Mouse (Mus musculus) cerebellum, adult 2 months (tissue): ENCODE measurements around the gene Hist1h2bk. TPM values are rescaled to one million over a fixed set of nuclear protein-coding genes. Genes with fewer than 3 reads are reported as not detected.

ENCODE experiments used
- DNase-seq, 2 experiments: peaks; one replicate each; pipeline ENCODE4 v3.0.0; 2021
- H3K27ac ChIP-seq: fragments of 200-500 bp; 2 replicates; pipeline ENCODE4 v1.5.1; 2012; ENCODE audit warnings: low read length, control low read depth, inconsistent platforms; ENCODE audit not compliant: insufficient read depth
- H3K27me3 ChIP-seq: fragments of 200-500 bp; 2 replicates; pipeline ENCODE4 v1.6.1; 2012; ENCODE audit warnings: inconsistent platforms, mild to moderate bottlenecking, low read length, moderate library complexity; ENCODE audit not compliant: control insufficient read depth, insufficient read depth
- H3K4me1 ChIP-seq: fragments of 200-500 bp; 2 replicates; pipeline ENCODE4 v1.6.1; 2011; ENCODE audit warnings: low read length; ENCODE audit not compliant: control insufficient read depth, insufficient read depth
- H3K4me3 ChIP-seq: fragments of 200-500 bp; replicated peaks from 2 replicates; pipeline ENCODE3; 2011; ENCODE audit warnings: mild to moderate bottlenecking, low read depth, low read length, control low read depth; ENCODE audit not compliant: insufficient read depth
- CTCF ChIP-seq: fragments of 200-500 bp; IDR thresholded peaks from 2 replicates; pipeline ENCODE4 v1.5.1; 2011; ENCODE audit warnings: low read depth, mild to moderate bottlenecking, control low read depth, low read length, moderate library complexity, borderline replicate concordance; ENCODE audit not compliant: insufficient read depth
- POLR2A ChIP-seq: fragments of 200-500 bp; IDR thresholded peaks from 2 replicates; pipeline ENCODE4 v1.6.1; 2011; ENCODE audit warnings: low read length, control low read depth, borderline replicate concordance; ENCODE audit not compliant: insufficient read depth
- WGBS: fragments of 180-500 bp; shearing (Covaris S2); methylation state at CpG from one replicate; pipeline ENCODE4 v1.1.7; 2018; 5-methylcytosine and 5-hydroxymethylcytosine counted together
- polyA plus RNA-seq: library from polyadenylated mRNA; depleted of rRNA; stranded (reverse); fragments of >200 nt; gene quantifications from 2 replicates; pipeline ENCODE4 v1.2.3, GENCODE M21; 2012

The Hist1h2bk gene
- polyA plus RNA-seq, 1 experiment: 0.34 TPM

DNA sequence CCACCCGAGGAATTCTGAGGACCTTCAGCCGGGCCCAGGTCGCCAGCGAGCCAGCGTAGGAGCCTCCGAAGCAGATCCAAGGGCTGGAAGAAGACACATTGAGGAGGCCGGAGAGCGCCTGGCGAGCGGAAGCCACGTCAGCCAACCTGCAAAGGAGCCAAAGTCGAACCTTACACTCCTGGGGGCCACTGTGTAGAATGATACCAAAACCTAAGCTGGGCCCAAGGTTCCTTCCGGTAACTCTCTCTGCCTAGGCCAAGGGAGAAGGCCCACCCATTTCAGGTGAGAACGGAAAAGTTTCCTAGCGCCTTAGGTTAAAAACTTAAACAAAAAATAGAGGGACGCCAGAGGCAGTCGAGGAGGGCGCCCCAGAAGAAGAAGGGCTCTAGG, 28.6 kb upstream of the Hist1h2bk start:
- Histone ChIP-seq H3K27ac (no peak overlapping the region), H3K4me1 (peaks cover 5% of the 10 kb centered on the region; the same call in 1 of the 2 replicates), H3K27me3 (peaks cover 8% of the 10 kb centered on the region; the same call in 1 of the 2 replicates), H3K4me3 (no peak overlapping the region)
- WGBS: 9% methylated on average over 18 of the region's 18 CpGs
- no peak for TF ChIP-seq POLR2A
- TF ChIP-seq CTCF: no peak
- DNase-seq: no peak

DNA sequence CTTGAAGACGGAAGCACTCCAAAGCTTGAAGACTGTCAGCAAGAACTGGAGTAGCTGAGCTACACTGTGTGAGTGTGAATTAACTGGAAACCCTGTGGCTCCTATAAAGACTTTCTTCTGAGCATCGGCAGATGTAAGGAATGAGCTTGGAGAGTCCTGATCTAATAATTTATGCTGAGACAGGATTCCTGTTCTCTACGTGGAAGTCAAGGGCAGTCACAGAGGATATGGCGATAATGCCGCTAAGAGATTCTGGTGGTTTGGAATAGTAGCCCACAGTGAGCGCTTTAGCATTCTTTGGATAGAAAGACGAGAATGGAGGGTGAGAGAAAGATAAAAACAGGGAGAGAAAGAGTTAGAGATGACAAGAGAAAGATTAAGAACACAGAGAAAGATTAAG, 27.8 kb upstream of the Hist1h2bk start:
- WGBS: 55% methylated on average over 7 of the region's 7 CpGs
- peaks cover 8% of the 10 kb centered on the region; the same call in 1 of the 2 replicates for H3K27me3 ChIP-seq
- H3K4me3 ChIP-seq: no peak overlapping the region
- peaks cover 5% of the 10 kb centered on the region; the same call in 1 of the 2 replicates for H3K4me1 ChIP-seq
- no peak for DNase-seq
- TF ChIP-seq POLR2A (no peak), CTCF (no peak)
- no peak overlapping the region for H3K27ac ChIP-seq

DNA sequence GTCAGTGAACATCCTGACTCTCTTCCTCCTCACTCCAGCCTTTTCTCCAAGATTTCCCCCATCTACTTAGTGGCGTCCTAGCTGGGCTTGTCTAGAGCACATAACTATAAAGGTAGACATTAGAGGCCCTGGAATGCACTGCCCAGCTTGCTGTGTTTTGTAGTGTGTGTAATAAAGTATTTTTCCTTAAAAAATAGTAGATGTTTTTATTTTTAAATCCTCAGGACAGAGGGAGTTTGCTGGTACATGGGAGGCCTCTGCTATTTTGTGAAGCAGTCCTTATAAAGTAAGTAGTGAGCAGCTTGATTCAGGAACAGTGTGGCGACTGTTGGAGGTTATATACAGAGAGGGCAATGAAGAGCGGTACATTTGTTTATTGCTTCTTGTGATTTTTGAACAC, 27.0 kb upstream of the Hist1h2bk start:
- H3K27ac ChIP-seq: no peak overlapping the region
- peaks cover 5% of the 10 kb centered on the region; the same call in 1 of the 2 replicates for H3K4me1 ChIP-seq
- no peak overlapping the region for H3K4me3 ChIP-seq
- DNase-seq: no peak
- 79% methylated on average over 3 of the region's 3 CpGs for WGBS
- TF ChIP-seq CTCF: no peak
- TF ChIP-seq POLR2A: no peak
- H3K27me3 ChIP-seq: peaks cover 10% of the 10 kb centered on the region; the same call in 1 of the 2 replicates

DNA sequence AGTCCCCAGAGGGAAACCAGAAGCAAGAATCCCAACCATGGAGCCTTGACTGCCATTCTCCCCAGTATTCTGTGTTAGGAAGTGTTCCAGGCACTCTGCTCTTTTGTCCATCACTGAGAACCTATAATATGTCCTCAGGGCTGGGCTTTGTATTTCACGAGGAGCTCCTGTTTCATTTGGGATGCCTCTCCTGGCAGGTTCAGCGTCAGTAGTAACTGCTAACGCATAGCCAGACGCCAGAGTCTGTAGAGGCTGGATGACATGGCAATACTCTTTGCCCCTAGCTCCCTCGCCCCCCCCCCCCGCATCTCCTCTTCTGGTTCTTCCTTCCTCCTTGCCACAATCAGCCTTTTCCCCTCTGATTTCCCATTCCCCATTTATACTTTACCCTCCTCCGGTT, 26.0 kb upstream of the Hist1h2bk start, which contains the start of gene Prss16:
Gene Prss16, minus strand, starts transcription at position 101 of the 400 bp plus-strand sequence.
- TF ChIP-seq POLR2A (no peak), CTCF (no peak)
- Histone ChIP-seq H3K4me3 (no peak within 1 kb of the TSS), H3K27me3 (peaks cover 8% of the 10 kb centered on the region; the same call in 1 of the 2 replicates), H3K27ac (no peak within 1 kb of the TSS), H3K4me1 (peaks cover 5% of the 10 kb centered on the region; the same call in 1 of the 2 replicates)
- WGBS: 44% methylated on average over 7 of the region's 7 CpGs
- DNase-seq: no peak

DNA sequence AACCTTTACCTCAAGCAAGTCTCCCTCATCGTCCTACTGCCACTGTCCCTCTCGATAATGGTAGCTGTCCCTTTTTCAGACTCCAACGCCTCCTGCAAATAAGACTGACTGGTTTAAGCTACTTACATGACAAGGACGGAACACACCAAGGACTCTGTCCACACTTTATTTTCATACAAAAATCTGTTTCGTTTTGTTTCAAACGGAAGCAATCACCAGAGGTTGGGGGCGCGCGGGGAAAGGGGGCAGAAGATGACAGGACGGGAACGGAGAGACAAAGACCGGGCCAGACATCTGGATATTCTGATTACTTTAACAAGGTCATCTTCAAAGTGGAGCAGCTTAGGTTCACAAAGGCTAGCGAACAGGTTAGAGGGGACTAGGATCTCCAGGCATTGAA, 22.0 kb upstream of the Hist1h2bk start:
- no peak for DNase-seq

DNA sequence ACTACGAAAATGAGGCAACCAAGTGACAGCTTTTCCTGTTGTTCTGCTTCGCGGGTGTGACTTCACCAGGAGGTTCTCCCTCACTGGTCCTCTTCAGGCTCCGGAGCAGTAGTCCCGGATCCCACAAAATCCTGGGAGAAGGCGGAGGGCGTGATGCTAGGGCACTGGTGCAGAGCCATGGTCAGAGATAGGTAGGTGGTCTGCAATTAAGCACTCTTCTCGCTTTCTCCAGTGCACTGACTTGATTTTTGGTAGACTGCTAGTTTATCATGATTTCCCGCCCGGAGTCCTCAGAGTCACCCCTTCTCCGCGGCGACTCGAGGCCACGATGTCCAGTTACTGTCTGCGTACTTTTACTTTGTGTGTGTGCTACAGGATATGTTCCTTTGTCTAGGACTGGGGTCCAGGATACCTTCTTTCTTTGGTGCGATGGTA, 21.2 kb upstream of the Hist1h2bk start:
- no peaks in the 10 kb centered on the region for H3K4me1 ChIP-seq

More for the DNA sequence above, 22.0 kb upstream of the Hist1h2bk start:
- H3K4me3 ChIP-seq: no peak overlapping the region
- TF ChIP-seq POLR2A (no peak), CTCF (no peak)
- peaks cover 1% of the 10 kb centered on the region; the same call in 1 of the 2 replicates for H3K27me3 ChIP-seq
- H3K27ac ChIP-seq: no peak overlapping the region
- H3K4me1 ChIP-seq: no peaks in the 10 kb centered on the region
- 25% methylated on average over 13 of the region's 13 CpGs for WGBS

DNA sequence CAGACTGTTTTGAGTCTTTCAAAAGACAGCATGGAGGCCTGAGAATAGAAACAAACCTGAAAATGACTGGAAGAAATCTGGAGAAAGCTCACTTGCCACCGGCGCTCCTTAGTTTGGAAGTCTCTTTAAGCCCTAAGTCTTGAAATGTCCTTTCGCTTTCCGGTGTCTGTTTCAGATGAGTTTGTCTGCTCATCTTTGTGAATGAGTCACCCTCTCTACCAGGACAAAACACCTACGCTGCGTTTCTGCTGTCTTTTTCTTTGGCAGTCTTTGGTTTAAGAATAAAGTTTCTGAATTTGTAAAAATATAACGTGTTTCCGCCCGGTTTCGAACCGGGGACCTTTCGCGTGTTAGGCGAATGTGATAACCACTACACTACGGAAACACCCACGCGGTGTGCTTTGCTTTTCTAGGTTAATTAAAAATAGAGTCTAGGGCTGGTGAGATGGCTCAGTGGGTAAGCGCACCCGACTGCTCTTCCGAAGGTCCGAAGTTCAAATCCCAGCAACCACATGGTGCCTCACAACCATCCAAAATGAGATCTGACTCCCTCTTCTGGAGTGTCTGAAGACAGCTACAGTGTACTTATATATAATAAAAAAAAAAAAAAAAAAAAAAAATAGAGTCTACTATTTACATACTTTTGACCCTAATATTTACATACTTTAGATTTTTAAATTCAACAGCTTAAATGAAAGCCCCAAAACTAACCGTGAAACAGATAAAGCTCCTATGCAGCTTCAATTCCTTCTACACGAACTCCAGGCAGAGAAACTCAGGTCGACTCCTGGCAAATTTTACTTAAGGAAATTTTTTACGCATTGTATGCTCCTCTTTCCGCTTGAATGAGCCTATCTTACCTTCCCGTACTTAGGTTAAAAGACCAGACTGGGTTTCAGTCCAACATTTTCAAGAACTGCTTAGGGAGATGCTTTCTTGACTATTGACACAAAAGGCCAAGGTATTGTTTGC, 19.9 kb upstream of the Hist1h2bk start:
- Histone ChIP-seq H3K4me3 (no peak overlapping the region), H3K27me3 (peaks cover 5% of the 10 kb centered on the region; the same call in 1 of the 2 replicates), H3K4me1 (no peaks in the 10 kb centered on the region), H3K27ac (no peak overlapping the region)
- peak; percentile 41 to 47 for DNase-seq
- TF ChIP-seq POLR2A (no peak), CTCF (no peak)
- WGBS: 19% methylated on average over 27 of the region's 27 CpGs

More for the DNA sequence above, 21.2 kb upstream of the Hist1h2bk start:
- no peak for DNase-seq
- no peak overlapping the region for H3K4me3 ChIP-seq
- H3K27me3 ChIP-seq: peaks cover 1% of the 10 kb centered on the region; the same call in 1 of the 2 replicates
- no peak for TF ChIP-seq CTCF
- TF ChIP-seq POLR2A: no peak
- 21% methylated on average over 17 of the region's 17 CpGs for WGBS
- H3K27ac ChIP-seq: no peak overlapping the region
